Mouse (Mus musculus) macrophage (primary cell): ENCODE data around the gene Ptger3. TPM values are rescaled to one million over a fixed set of nuclear protein-coding genes. Genes with fewer than 3 reads are reported as not detected.

Source experiments
- polyA plus RNA-seq: library from polyadenylated mRNA; stranded (reverse); fragments of 250-400 nt; gene quantifications from 3 replicates; pipeline ENCODE4 v1.2.4, GENCODE M21; 2018; ENCODE audit warnings: inconsistent platforms

Gene Ptger3
- polyA plus RNA-seq, 1 experiment from 2014 or later, result 1.9 TPM

Other genes with a start within 250 kb of the Ptger3 start
- gene Zranb2, start 32.7 kb upstream of the Ptger3 start, polyA plus RNA-seq, result 39.5 to 91.8 TPM (median 48.6 TPM) in 3 replicates